In the genomic region with DNA sequence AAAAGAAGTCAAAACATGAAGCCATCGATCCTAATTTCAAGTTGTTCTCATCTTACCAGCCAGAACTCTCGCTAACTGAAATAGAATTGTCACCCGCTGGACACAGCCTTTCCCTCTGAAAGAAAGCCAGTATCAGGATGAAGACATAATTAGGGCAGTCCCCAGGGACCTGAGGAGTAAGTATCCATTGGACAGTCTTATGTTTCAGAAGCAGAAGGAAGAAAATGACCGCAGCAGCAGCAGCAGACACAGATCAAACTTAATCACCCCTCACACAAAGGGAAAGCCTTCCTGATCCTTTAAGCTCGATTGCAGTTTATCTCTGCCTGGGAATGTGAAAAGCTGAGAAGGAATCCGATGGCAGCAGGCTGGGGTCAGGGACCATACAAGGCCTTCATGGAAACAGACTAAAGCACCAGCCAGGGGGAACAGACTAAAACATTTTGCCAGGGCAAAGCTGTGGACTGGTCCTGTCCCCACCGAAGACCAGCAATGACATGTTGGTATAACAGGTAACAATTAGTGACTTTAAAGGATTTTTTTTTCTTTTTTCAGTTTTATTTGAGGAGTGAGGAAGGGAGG, we compare ENCODE assay signal across 10 mouse cellular contexts. TPM values are rescaled to one million over a fixed set of nuclear protein-coding genes. Genes with fewer than 3 reads are reported as not detected.
DNase-seq lines count a peak whose midpoint lies in the region; ATAC-seq lines count a peak whose summit lies in the region.
"Had no signal": no experiment of that assay in that cellular context is flagged by ENCODE, and none has a peak within 500 bp of the region (broad histone marks: within the 10 kb centered on the region; RNA-seq: fewer than 3 reads in every experiment).

No protein-coding gene starts in this region.

- 0 out of 2 replicates have a peak overlapping the region, but pooled peaks have one; percentile 16 for H3K9ac ChIP-seq in heart, embryonic 11.5 days (ENCODE audit: low read depth, low read length)
- H3K9ac ChIP-seq: liver, embryonic 14.5 days had no signal

- no peaks in the 10 kb centered on the region for H3K27me3 ChIP-seq in heart, embryonic 11.5 days (ENCODE audit: control insufficient read depth, insufficient read depth, low read length)
- peaks cover 50% of the 10 kb centered on the region for H3K27me3 ChIP-seq in midbrain, embryonic 10.5 days (ENCODE audit: low read depth, poor library complexity, severe bottlenecking)

- H3K27ac ChIP-seq in heart, embryonic 11.5 days (ENCODE audit: low read depth, low read length): peak overlapping the region; percentile 66
- peak overlapping the region; percentile 57 for H3K27ac ChIP-seq in midbrain, embryonic 10.5 days (replicated peaks)
- H3K27ac ChIP-seq: layer of hippocampus, adult 2 months; liver, embryonic 14.5 days had no signal

- H3K4me2 ChIP-seq in heart, embryonic 11.5 days: no peak overlapping the region

- peaks cover 23% of the 10 kb centered on the region for H3K4me1 ChIP-seq in heart, embryonic 11.5 days (ENCODE audit: control insufficient read depth, insufficient read depth, low read length)
- H3K4me1 ChIP-seq in midbrain, embryonic 10.5 days: peaks cover 13% of the 10 kb centered on the region

- WGBS in heart, embryonic 11.5 days (ENCODE audit: insufficient replicate concordance): 33% methylated on average over 7 of the region's 7 CpGs
- WGBS in midbrain, embryonic 10.5 days: 13% methylated on average over 7 of the region's 7 CpGs

- peaks cover 2% of the 10 kb centered on the region; the same call in 1 of the 2 replicates for H3K36me3 ChIP-seq in heart, embryonic 11.5 days (ENCODE audit: control insufficient read depth, insufficient read depth, low read length)
- no peaks in the 10 kb centered on the region for H3K36me3 ChIP-seq in midbrain, embryonic 10.5 days

- no peak for DNase-seq in heart, adult 18-20 months
- DNase-seq in MN1 (ENCODE audit: low spot score): peak; percentile 8
- peak; percentile 69 for DNase-seq in embryo, embryonic 11 days
- DNase-seq in midbrain, embryonic 10.5 days (ENCODE audit: low spot score): peak; percentile 48
- DNase-seq in right cerebral cortex, postnatal 36 days (ENCODE audit: low spot score in 2 of 2): no peak
- DNase-seq in adrenal gland, postnatal 4 days (ENCODE audit: low spot score in 2 of 2): no peak
- DNase-seq: cerebellum, postnatal 36 days had no signal

- H3K9me3 ChIP-seq in heart, embryonic 11.5 days (replicated peaks; ENCODE audit: control insufficient read depth, low read length): no peaks in the 10 kb centered on the region
- H3K9me3 ChIP-seq in midbrain, embryonic 10.5 days (replicated peaks): no peaks in the 10 kb centered on the region

- ATAC-seq in heart, embryonic 11.5 days (replicated peaks; ENCODE audit: insufficient number of reproducible peaks, low FRiP score, low TSS enrichment): no peak

- no peak overlapping the region for H3K4me3 ChIP-seq in heart, embryonic 11.5 days (ENCODE audit: low read depth, low read length)
- H3K4me3 ChIP-seq in midbrain, embryonic 10.5 days: no peak overlapping the region
- H3K4me3 ChIP-seq: layer of hippocampus, adult 2 months had no signal

RNA-seq across cellular contexts. Expression of a gene that starts 53.8 kb away (rescaled TPM):
- polyA plus RNA-seq in heart, embryonic 11.5 days (2014; fragmentation: Nextera tagmentation; extraction: Ambion mirVana): 157 and 186 TPM in 2 replicates
- total RNA-seq in heart, adult 18-20 months (2021): 100 to 1,000 TPM; 157 to 161 TPM
- polyA plus RNA-seq in midbrain, embryonic 10.5 days (2016; fragmentation: Nextera tagmentation; extraction: Ambion mirVana): 58.2 and 63.9 TPM in 2 replicates
- 10 to 100 TPM; 40.5 to 41.4 TPM for total RNA-seq in adrenal gland, postnatal 4 days (2021)

Comparison
In these comparisons a context has a peak if more than half of its experiments do, and no peak if none do; other contexts are left out.
1. DNase-seq: peak in MN1 (single experiment), embryo, embryonic 11 days (single experiment) and midbrain, embryonic 10.5 days (single experiment); none in heart, adult 18-20 months (0 of 2), right cerebral cortex, postnatal 36 days (0 of 2) and adrenal gland, postnatal 4 days (0 of 2).